Mouse (Mus musculus): ENCODE results near the gene Soga1.

The Soga1 gene

GRCm38 (mm10) chr2:157039900-157040648 lies 39.0 kb downstream of the Soga1 start:
- in situ Hi-C loops (cut with MseI, MboI) = loop anchor here in 1 of 2 experiments (10.0 kb wide), 1 partner anchor 135 kb away; no protein-coding TSS in a partner anchor

GRCm38 (mm10) chr2:157037303-157037702 lies 41.8 kb downstream of the Soga1 start:
- in situ Hi-C loops (cut with MseI, MboI) = loop anchor here in 1 of 2 experiments (10.0 kb wide), 1 partner anchor 133 kb away; no protein-coding TSS in a partner anchor

DNA sequence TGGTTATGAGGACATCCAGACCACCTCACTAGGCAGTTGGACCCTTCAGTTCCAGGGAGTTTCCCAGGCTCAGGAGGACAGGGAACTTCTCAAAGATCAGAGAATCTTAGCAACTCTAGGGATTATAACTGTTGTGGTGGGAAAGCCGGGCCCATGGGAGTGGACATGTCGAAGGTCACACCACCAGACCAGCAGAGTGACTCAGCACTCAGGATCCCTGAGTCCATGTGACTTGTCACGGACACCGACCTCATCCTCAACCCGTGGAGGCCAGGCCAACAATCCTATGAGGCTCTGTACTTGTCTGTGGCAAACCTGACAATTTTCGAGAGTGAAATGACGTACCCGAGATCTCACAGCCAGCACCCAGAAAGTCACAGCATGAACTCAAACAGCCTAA lies 42.7 kb downstream of the Soga1 start:
- in situ Hi-C loops (cut with MseI, MboI) = loop anchor here in 1 of 2 experiments (10.0 kb wide), 1 partner anchor 132 kb away; no protein-coding TSS in a partner anchor

DNA sequence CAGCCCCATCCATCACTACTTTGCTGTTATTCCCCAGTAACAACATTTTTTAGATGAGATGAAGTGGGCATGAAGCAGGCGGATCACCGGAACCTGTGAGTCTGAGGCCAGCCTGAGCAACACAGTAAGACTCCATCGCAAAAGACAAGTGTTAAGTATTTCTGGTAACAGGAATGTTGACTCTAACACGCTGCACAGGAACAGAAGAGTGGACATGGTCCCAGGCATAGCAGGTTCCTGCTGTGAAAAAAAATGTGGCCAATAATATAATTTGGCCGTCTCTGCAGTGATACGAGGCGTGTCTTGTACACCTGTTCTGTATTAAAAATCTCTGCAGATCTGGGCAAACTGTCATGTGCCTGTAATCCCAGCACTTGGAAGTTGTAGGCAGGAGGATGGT lies 43.7 kb downstream of the Soga1 start:
- in situ Hi-C loops (cut with MseI, MboI) = loop anchor here in 1 of 2 experiments (10.0 kb wide), 1 partner anchor 131 kb away; no protein-coding TSS in a partner anchor

DNA sequence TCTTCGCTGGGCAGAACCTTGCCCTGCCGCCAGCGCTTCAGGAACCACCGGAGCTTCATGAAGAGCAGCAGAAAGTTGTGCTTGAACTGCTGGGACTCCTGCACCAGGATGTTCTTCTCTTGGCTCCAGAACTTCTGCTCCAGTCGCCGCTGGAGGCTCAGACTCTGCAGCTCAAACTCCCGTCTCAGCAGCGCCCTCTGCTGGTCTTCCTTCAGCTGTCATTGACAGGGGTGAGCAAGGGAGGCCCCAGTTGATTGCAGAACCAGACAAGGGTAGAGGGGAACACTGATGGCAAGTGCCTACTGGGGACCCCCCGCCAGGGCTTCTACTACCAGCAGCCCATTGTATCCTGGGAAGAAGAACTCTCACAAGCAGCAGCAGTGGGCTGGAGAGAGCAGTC lies 48.2 kb downstream of the Soga1 start:
- in situ Hi-C loops (cut with MseI, MboI) = loop anchor here in 1 of 2 experiments (10.0 kb wide), 1 partner anchor 126 kb away; no protein-coding TSS in a partner anchor

- in situ Hi-C loops (cut with MseI, MboI) = no loop called here
These were observed 50.8 kb downstream of the Soga1 start for GRCm38 (mm10) chr2:157028261-157028660.

DNA sequence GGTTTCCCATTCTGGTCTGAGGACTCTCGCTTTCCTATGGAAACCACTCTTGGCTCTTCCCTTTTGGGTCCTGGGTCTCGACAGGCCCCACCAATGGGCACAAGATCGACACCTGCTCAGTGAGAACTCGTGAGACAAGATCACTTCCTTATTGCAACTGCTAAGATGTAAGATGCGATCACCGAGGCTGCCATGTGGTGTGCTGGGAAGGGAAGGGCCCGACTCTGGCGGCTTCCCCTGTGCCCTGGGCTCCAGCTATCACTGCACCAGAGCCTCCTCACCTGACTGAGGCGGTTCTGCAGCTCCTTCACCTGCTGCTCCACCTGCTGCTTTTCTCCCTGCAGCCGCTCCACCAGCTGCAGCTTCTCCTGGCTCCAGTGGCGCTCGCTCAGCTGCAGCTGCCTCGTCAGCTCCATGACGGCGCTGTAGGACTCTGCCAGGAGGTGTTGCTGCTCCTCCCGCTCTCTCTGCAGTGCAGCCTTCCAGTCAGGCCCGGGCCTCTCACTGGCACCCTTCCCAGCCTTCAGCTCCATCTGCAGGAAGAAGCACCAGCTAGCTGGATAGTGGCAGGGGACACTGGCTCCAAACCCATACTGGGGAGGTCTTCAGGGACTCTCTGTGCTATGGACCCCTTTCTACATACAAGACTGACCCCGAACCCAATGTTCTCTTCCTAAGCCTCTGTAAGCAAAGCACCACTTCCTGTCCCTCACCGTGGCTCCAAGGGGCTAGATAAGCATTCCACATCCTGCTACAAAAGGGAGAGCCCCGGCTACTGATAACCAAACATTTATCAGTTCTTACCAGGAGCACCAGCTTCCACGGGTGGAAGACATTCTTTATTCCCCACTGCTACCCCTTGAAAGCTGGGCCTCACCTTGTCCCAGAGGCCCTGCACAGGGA lies 51.7 kb downstream of the Soga1 start:
- in situ Hi-C loops (cut with MseI, MboI) = no loop called here

DNA sequence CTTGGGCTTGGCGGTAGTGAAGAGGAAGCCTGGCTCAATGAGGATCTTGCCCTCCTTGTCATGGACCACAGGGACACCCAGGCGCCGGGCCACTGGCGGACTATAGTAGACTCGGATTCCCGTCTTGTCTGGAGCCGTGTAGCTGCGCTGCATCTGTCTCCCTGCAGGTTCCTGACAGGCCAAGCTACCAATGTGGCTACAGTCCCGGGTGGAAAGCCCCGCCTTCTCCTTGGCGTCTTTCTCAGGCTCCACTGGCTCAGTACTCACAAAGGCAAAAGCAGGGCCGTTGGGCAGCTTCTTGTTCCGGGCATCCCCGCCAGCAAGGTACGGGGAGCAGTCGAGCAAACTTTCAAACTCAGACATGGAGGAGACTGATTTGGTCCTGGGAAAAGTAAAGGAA lies 57.9 kb downstream of the Soga1 start:
- in situ Hi-C loops (cut with MseI, MboI) = no loop called here

DNA sequence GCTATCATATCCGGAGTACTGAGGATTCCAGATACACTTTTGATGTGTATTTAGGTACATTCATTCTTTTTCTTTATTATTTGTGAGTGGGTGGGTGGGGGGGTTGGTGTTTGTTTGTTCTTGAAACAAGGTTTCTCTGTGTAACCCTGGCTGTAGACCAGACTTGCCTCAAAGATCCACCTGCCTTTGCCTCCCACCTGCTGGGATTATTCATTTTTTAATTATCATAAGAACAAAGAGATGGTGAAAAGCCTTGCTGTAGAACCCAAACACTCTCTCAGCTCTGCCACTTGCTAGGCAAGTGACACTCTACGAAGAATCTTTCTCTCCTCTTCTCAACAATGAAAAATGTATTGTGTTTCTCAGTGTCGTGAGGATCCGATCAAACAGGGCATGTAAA lies 59.8 kb downstream of the Soga1 start:
- in situ Hi-C loops (cut with MseI, MboI) = no loop called here

DNA sequence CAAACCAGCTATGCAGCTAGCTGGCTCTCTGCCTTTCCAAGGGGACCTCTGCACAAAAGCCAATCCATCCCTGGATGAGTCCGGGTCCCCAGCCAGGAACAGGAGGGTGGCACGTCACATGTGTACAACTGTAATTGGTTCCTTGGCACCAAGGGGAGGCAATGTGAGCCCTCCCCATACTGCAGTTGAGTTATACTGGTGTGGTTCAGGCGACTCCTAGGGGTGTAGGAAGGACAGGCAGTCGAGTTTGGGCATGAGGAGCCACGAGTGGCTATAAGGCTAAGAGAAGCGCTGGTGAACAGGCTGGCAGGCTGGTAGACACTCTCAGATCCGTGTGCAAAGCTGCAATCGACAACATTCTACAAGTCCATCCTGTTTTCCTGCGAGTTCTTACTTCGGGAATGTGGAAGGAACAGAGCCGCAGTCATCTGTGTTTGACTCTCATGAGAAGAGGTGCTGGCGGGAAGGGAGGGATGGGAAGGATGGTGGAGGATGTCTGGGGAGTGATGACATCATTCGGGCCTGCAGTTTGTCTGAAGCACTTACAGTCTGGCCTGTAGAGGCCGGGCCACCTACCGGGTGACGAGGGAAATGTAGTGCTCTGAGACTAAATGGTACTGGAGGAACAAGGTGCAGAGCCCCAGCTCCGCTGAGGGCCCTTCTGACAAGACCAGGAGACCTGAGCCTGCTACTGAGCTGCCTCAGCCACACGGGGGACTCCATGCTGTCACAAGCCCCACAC lies 62.4 kb downstream of the Soga1 start:
- in situ Hi-C loops (cut with MseI, MboI) = no loop called here

- in situ Hi-C loops (cut with MseI, MboI) = no loop called here
These were observed 66.7 kb downstream of the Soga1 start for GRCm38 (mm10) chr2:157012341-157012740.

- in situ Hi-C loops (cut with MseI, MboI) = no loop called here
These were observed 68.3 kb downstream of the Soga1 start for GRCm38 (mm10) chr2:157010634-157011310.

- in situ Hi-C loops (cut with MseI, MboI) = no loop called here
These were observed 68.9 kb downstream of the Soga1 start for GRCm38 (mm10) chr2:157010121-157010520.

- in situ Hi-C loops (cut with MseI, MboI) = no loop called here
These were observed 70.5 kb downstream of the Soga1 start for GRCm38 (mm10) chr2:157008509-157008908.

- in situ Hi-C loops (cut with MseI, MboI) = no loop called here
These were observed 71.8 kb downstream of the Soga1 start for GRCm38 (mm10) chr2:157007234-157007596.

GRCm38 (mm10) chr2:157006511-157007233 lies 72.4 kb downstream of the Soga1 start, which contains the start of gene Dsn1:
TSS of gene Dsn1 (minus strand) at chr2:157007154.
- in situ Hi-C loops (cut with MseI, MboI) = no loop called here

DNA sequence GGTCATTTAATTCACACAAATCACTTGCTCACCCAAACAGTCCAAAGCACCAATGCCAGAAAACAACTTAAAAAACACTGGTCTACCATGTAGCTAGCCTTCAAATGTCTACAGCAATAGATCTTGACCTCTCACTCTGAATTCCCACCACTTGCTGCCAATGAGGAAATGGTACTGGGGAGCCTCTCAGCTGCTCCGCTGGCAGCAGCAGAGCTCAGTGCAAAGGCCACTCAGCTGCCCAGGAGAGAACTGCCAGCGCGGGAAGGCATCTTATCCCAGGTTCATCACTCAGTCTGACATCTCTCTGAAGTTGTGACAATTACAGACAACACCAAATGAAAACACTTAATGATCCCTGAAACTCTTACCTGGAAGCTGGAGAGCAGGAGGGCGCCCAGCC lies 76.7 kb downstream of the Soga1 start:
- in situ Hi-C loops (cut with MseI, MboI) = no loop called here

DNA sequence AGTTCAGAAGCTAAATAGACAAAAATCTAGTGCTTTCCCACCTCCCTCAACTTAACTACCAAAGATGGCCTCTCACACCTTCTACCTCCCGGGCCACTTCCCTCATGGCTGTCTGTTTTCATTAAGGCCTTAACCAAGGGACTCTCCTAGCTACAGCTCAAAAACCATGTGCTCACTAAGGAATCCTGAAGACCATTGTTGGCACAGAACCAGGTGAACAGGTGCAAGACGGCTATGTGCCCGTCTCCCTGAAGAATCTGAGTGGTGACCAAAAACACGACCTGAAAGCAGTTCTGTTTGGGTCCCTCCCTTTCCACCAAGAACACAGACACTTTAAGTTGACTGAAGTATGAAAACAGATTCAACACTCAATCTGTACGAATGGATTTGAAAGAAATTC lies 80.8 kb downstream of the Soga1 start:
- in situ Hi-C loops (cut with MseI, MboI) = no loop called here

GRCm38 (mm10) chr2:156996576-156996975 lies 82.5 kb downstream of the Soga1 start:
- in situ Hi-C loops (cut with MseI, MboI) = no loop called here

Data from mouse trophoblast stem cell (cell line).